Comparison of ENCODE assay signal across 16 mouse cellular contexts in genomic region chr3:100436756-100437155, GRCm38 (mm10). TPM values are rescaled to one million over a fixed set of nuclear protein-coding genes. Genes with fewer than 3 reads are reported as not detected.
A peak's percentile ranks its signal among the peaks of the same experiment; 100 is the strongest.
DNase-seq lines count a peak whose midpoint lies in the region; ATAC-seq and TF ChIP-seq lines count a peak whose summit lies in the region.
"Had no signal": no experiment of that assay in that cellular context is flagged by ENCODE, and none has a peak within 500 bp of the region (broad histone marks: within the 10 kb centered on the region; RNA-seq: fewer than 3 reads in every experiment).

No protein-coding gene starts in this region.

- WGBS in liver, embryonic 16.5 days (ENCODE audit: insufficient replicate concordance): 16% methylated on average over 7 of the region's 7 CpGs
- 74% methylated on average over 7 of the region's 7 CpGs for WGBS in small intestine, adult 2 months

- H3K9ac ChIP-seq in liver, embryonic 16.5 days (ENCODE audit: low read depth, low read length): no peak overlapping the region; the same call in 1 of the 2 replicates

- no peak overlapping the region for H3K4me2 ChIP-seq in liver, embryonic 16.5 days (ENCODE audit: low read depth, low read length)
- H3K4me2 ChIP-seq: heart, embryonic 11.5 days had no signal

- intact Hi-C loops in left cerebral cortex, postnatal 36 days (cut with DNase I): no loop called here
- intact Hi-C loops in left cerebral cortex, adult 2 months (cut with DNase I): no loop called here

- DNase-seq in G1E (ENCODE audit: low spot score): peak; percentile 42
- DNase-seq in left cerebral cortex, postnatal 36 days (ENCODE audit: low spot score in 2 of 2): no peak
- DNase-seq in cerebellum, adult 11 months: no peak
- DNase-seq in adrenal gland, adult (ENCODE audit: inconsistent age in 2 of 2, low spot score in 1 of 2): no peak
- DNase-seq in left cerebral cortex, adult 2 months (ENCODE audit: extremely low spot score in 1 of 2, low spot score in 2 of 2): no peak
- DNase-seq: cerebellum, postnatal 10 days; gastrocnemius, postnatal 25 days; heart, postnatal 4 days; lung, adult 2 months; thymus, postnatal 4 days had no signal

- peak overlapping the region; percentile 17; the same call in 1 of the 2 replicates for H3K4me3 ChIP-seq in G1E (ENCODE audit: low read depth, low read length)
- no peak overlapping the region for H3K4me3 ChIP-seq in liver, embryonic 16.5 days (ENCODE audit: low read depth, low read length)
- no peak overlapping the region for H3K4me3 ChIP-seq in small intestine, adult 2 months (ENCODE audit: low read depth, low read length)
- H3K4me3 ChIP-seq in left cerebral cortex, adult 2 months: no peak overlapping the region
- H3K4me3 ChIP-seq: embryonic facial prominence, embryonic 10.5 days had no signal

- TF ChIP-seq CTCF in G1E (IDR thresholded peaks at IDR 0.05; ENCODE audit: low read depth, low read length): no peak
- no peak for TF ChIP-seq CTCF in small intestine, adult 2 months (IDR thresholded peaks at IDR 0.05; ENCODE audit: extremely low read depth, insufficient read length, insufficient replicate concordance, low read depth, low read length)
- no peak for TF ChIP-seq CTCF in left cerebral cortex, adult 2 months (IDR thresholded peaks at IDR 0.05)

- no peaks in the 10 kb centered on the region for H3K9me3 ChIP-seq in G1E (replicated peaks)
- no peaks in the 10 kb centered on the region for H3K9me3 ChIP-seq in liver, embryonic 16.5 days (replicated peaks; ENCODE audit: control insufficient read depth, low read length)
- H3K9me3 ChIP-seq: embryonic facial prominence, embryonic 10.5 days had no signal

- TF ChIP-seq POLR2A in small intestine, adult 2 months (IDR thresholded peaks at IDR 0.05; ENCODE audit: low read depth, low read length): no peak

- H3K27me3 ChIP-seq in G1E (ENCODE audit: insufficient read depth, low read length): no peaks in the 10 kb centered on the region
- H3K27me3 ChIP-seq in liver, embryonic 16.5 days (ENCODE audit: control insufficient read depth, insufficient read depth, low read depth, low read length): no peaks in the 10 kb centered on the region
- no peaks in the 10 kb centered on the region for H3K27me3 ChIP-seq in small intestine, adult 2 months (ENCODE audit: control insufficient read depth, insufficient read depth, low read length)

- peaks cover 68% of the 10 kb centered on the region for H3K4me1 ChIP-seq in G1E (ENCODE audit: insufficient read depth, low read depth, low read length)
- H3K4me1 ChIP-seq in liver, embryonic 16.5 days (ENCODE audit: control insufficient read depth, low read depth, low read length): peaks cover 44% of the 10 kb centered on the region
- peaks cover 5% of the 10 kb centered on the region; the same call in 1 of the 2 replicates for H3K4me1 ChIP-seq in small intestine, adult 2 months (ENCODE audit: control insufficient read depth, insufficient read depth, insufficient read length, low read length)

- ATAC-seq in G1E (ENCODE audit: extremely low read depth, insufficient number of reproducible peaks, low FRiP score, poor library complexity, severe bottlenecking): peak; percentile 50
- peak; percentile 51 for ATAC-seq in granulocyte monocyte progenitor cell, adult 5-6 weeks (replicated peaks; ENCODE audit: poor library complexity, severe bottlenecking)
- ATAC-seq in liver, embryonic 16.5 days (ENCODE audit: low read depth): no peak
- ATAC-seq: intestine, postnatal 0 days had no signal

- H3K36me3 ChIP-seq in G1E (replicated peaks): no peaks in the 10 kb centered on the region
- no peaks in the 10 kb centered on the region for H3K36me3 ChIP-seq in liver, embryonic 16.5 days (ENCODE audit: control insufficient read depth, insufficient read depth)
- no peaks in the 10 kb centered on the region for H3K36me3 ChIP-seq in small intestine, adult 2 months (ENCODE audit: control insufficient read depth, insufficient read depth, low read length)
- H3K36me3 ChIP-seq: embryonic facial prominence, embryonic 10.5 days had no signal

- H3K27ac ChIP-seq in liver, embryonic 16.5 days (ENCODE audit: low read length): peak overlapping the region; percentile 99
- H3K27ac ChIP-seq in small intestine, adult 2 months (ENCODE audit: insufficient read depth, low read depth, low read length): peak overlapping the region; percentile 33; the same call in 1 of the 2 replicates
- H3K27ac ChIP-seq in left cerebral cortex, adult 2 months: no peak overlapping the region
- H3K27ac ChIP-seq: embryonic facial prominence, embryonic 10.5 days had no signal

RNA-seq across cellular contexts. Expression of gene Tent5c, which starts 52.4 kb away (rescaled TPM):
- total RNA-seq in G1E (2014; fragmentation: Nextera tagmentation) (58.5 and 74.4 TPM in 2 replicates), G1E (2017) (73.5 and 81.3 TPM in 2 replicates)
- 6.1 and 6.2 TPM in 2 replicates for polyA plus RNA-seq in G1E (2012)
- total RNA-seq in granulocyte monocyte progenitor cell, adult 5-6 weeks (2014; fragmentation: Nextera tagmentation): 0.34 TPM in 1 of 2 replicates, not detected in the other
- total RNA-seq in granulocyte monocyte progenitor cell, adult 5-6 weeks (2017): 0.36 and 0.47 TPM in 2 replicates
- 115 and 132 TPM in 2 replicates for polyA plus RNA-seq in liver, embryonic 16.5 days (2015; fragmentation: Nextera tagmentation; extraction: Ambion mirVana)
- 7.7 and 10.3 TPM in 2 replicates for polyA plus RNA-seq in small intestine, adult 2 months (2012; rRNA removed)
- total RNA-seq in left cerebral cortex, postnatal 36 days (2021): 1 to 10 TPM; 2.3 to 2.4 TPM
- 1 to 10 TPM; 2.2 to 2.4 TPM for total RNA-seq in left cerebral cortex, adult 2 months (2021)

Comparison
In these comparisons a context has a peak if more than half of its experiments do, and no peak if none do; other contexts are left out.
1. RNA of gene Tent5c, which starts 52.4 kb away (total RNA-seq): 58.5 to 81.3 TPM in G1E; 2.2 to 2.4 TPM in left cerebral cortex, adult 2 months, 2.3 to 2.4 TPM in left cerebral cortex, postnatal 36 days and 0.34 to 0.47 TPM in granulocyte monocyte progenitor cell, adult 5-6 weeks; every median in the first group is over 10 times any median in the second.